In the genomic region with DNA sequence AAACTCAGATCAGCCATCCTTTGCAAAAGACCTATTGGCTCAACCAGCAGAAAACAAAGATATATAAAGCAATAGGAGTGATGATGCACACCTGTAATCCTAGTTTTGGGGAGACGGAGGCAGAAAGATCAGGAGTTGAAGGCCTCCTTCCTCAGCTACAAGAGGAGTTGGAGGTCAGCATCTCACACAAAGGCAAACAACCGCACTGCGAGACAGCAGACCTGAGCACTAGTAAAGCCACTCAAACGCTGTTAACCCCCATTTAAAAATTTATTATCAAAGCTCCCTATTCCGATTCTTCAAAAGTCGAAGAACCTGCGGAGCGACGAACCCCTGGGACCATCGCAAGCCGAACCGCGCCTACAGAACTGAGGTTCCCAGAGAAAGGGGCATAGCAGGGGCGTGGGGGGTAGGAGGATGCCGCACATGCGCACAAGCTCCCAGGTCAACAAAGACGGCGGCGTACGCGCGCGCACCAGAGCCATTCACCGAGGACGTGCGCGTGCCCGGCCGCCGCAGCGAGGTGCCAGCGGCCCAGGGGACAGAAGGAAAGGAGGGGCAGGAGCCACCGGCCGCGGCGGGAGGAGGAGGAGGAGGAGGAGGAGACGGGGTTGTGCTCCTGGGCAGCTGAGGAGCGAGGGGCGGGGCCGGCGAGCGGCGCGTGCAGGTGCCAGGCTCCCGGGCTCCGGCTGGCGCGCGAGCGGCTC, we compare ENCODE assay signal across 8 mouse cellular contexts. TPM values are rescaled to one million over a fixed set of nuclear protein-coding genes. Genes with fewer than 3 reads are reported as not detected.
DNase-seq lines count a peak whose midpoint lies in the region; ATAC-seq and TF ChIP-seq lines count a peak whose summit lies in the region.

No protein-coding gene starts in this region.

- intact Hi-C loops in heart, adult 2 months (cut with DNase I), result loop anchor here (1.0 to 2.0 kb wide), 3 partner anchors 22 to 56 kb away; partner anchors contain the start of genes Memo1 and Slc30a6

- no peaks in the 10 kb centered on the region for H3K9me3 ChIP-seq in embryonic facial prominence, embryonic 13.5 days
- no peaks in the 10 kb centered on the region for H3K9me3 ChIP-seq in limb, embryonic 13.5 days
- H3K9me3 ChIP-seq in midbrain, embryonic 16.5 days (replicated peaks; ENCODE audit: control insufficient read depth, low read length, poor library complexity, severe bottlenecking), result no peaks in the 10 kb centered on the region

- under 1% methylated on average over 48 of the region's 50 CpGs for WGBS in embryonic facial prominence, embryonic 13.5 days
- WGBS in heart, adult 2 months, result under 1% methylated on average over 43 of the region's 50 CpGs
- 0% methylated on average over 33 of the region's 50 CpGs for WGBS in limb, embryonic 13.5 days
- under 1% methylated on average over 36 of the region's 50 CpGs for WGBS in midbrain, embryonic 16.5 days

- peak; percentile 88 for ATAC-seq in embryonic facial prominence, embryonic 13.5 days (ENCODE audit: insufficient number of reproducible peaks, insufficient read depth, low FRiP score, low TSS enrichment, low read depth)
- ATAC-seq in limb, embryonic 13.5 days (ENCODE audit: low FRiP score, low read depth), result peak; percentile 91
- ATAC-seq in midbrain, embryonic 16.5 days, result peak; percentile 92

- peak; percentile 98 for DNase-seq in 3134 (ENCODE audit: extremely low read depth, insufficient read length, low spot score)
- DNase-seq in adrenal gland, postnatal 36 days, result peak; percentile 97
- peak; percentile 95 to 96 for DNase-seq in heart, adult 2 months
- peak; percentile 95 for DNase-seq in kidney, adult 8-10 months
- DNase-seq in spleen, postnatal 10 days (ENCODE audit: low spot score in 2 of 2), result peak; percentile 83 to 96

- TF ChIP-seq CTCF in heart, adult 2 months (IDR thresholded peaks at IDR 0.05), result no peak

- peak overlapping the region; percentile 78 for H3K4me2 ChIP-seq in embryonic facial prominence, embryonic 13.5 days
- H3K4me2 ChIP-seq in limb, embryonic 13.5 days (replicated peaks), result peak overlapping the region; percentile 79
- H3K4me2 ChIP-seq in midbrain, embryonic 16.5 days (ENCODE audit: low read length), result peak overlapping the region; percentile 69

- peak overlapping the region; percentile 97 for H3K4me3 ChIP-seq in embryonic facial prominence, embryonic 13.5 days
- H3K4me3 ChIP-seq in heart, adult 2 months, result peak overlapping the region; percentile 61
- peak overlapping the region; percentile 96 for H3K4me3 ChIP-seq in limb, embryonic 13.5 days
- H3K4me3 ChIP-seq in midbrain, embryonic 16.5 days (ENCODE audit: low read depth, low read length), result peak overlapping the region; percentile 100

- H3K27ac ChIP-seq in embryonic facial prominence, embryonic 13.5 days, result peak overlapping the region; percentile 96
- peak overlapping the region; percentile 87 for H3K27ac ChIP-seq in heart, adult 2 months
- H3K27ac ChIP-seq in limb, embryonic 13.5 days, result peak overlapping the region; percentile 95
- H3K27ac ChIP-seq in midbrain, embryonic 16.5 days (ENCODE audit: low read length), result peak overlapping the region; percentile 98

- H3K79me2 ChIP-seq in heart, adult 2 months (replicated peaks; ENCODE audit: control insufficient read depth, insufficient read depth, low read length), result peaks cover 2% of the 10 kb centered on the region

- H3K4me1 ChIP-seq in embryonic facial prominence, embryonic 13.5 days, result peaks cover 32% of the 10 kb centered on the region
- peaks cover 8% of the 10 kb centered on the region for H3K4me1 ChIP-seq in heart, adult 2 months (ENCODE audit: control insufficient read depth, insufficient read depth, low read length)
- peaks cover 32% of the 10 kb centered on the region for H3K4me1 ChIP-seq in limb, embryonic 13.5 days
- peaks cover 41% of the 10 kb centered on the region for H3K4me1 ChIP-seq in midbrain, embryonic 16.5 days (ENCODE audit: control insufficient read depth, insufficient read depth, low read length)

- H3K36me3 ChIP-seq in embryonic facial prominence, embryonic 13.5 days, result no peaks in the 10 kb centered on the region
- peaks cover 5% of the 10 kb centered on the region for H3K36me3 ChIP-seq in heart, adult 2 months (ENCODE audit: control insufficient read depth, insufficient read depth, low read length)
- peaks cover 6% of the 10 kb centered on the region; the same call in 1 of the 2 replicates for H3K36me3 ChIP-seq in limb, embryonic 13.5 days
- no peaks in the 10 kb centered on the region for H3K36me3 ChIP-seq in midbrain, embryonic 16.5 days (ENCODE audit: control insufficient read depth, insufficient read depth, low read length)

- H3K27me3 ChIP-seq in embryonic facial prominence, embryonic 13.5 days, result no peaks in the 10 kb centered on the region
- no peaks in the 10 kb centered on the region for H3K27me3 ChIP-seq in heart, adult 2 months (ENCODE audit: control insufficient read depth, insufficient read depth, low read length)
- no peaks in the 10 kb centered on the region for H3K27me3 ChIP-seq in limb, embryonic 13.5 days
- no peaks in the 10 kb centered on the region for H3K27me3 ChIP-seq in midbrain, embryonic 16.5 days (ENCODE audit: control insufficient read depth, insufficient read depth, low read depth, low read length)

- no peak for TF ChIP-seq EP300 in heart, adult 2 months (IDR thresholded peaks at IDR 0.05; ENCODE audit: insufficient read depth, low read depth, low read length)

- TF ChIP-seq POLR2A in heart, adult 2 months (IDR thresholded peaks at IDR 0.05; ENCODE audit: insufficient read depth, low read depth, low read length), result peak; percentile 64; the same call in 1 of the 2 replicates

- peak overlapping the region; percentile 96 for H3K9ac ChIP-seq in embryonic facial prominence, embryonic 13.5 days
- peak overlapping the region; percentile 97 for H3K9ac ChIP-seq in heart, adult 2 months (ENCODE audit: low read depth, low read length)
- H3K9ac ChIP-seq in limb, embryonic 13.5 days, result peak overlapping the region; percentile 98
- peak overlapping the region; percentile 97 for H3K9ac ChIP-seq in midbrain, embryonic 16.5 days (ENCODE audit: low read depth, low read length)

RNA-seq across cellular contexts. Expression of gene Spast, which starts 0.4 kb away (rescaled TPM):
- total RNA-seq in adrenal gland, postnatal 36 days (2021), result 10 to 100 TPM; 32.2 to 32.8 TPM
- polyA plus RNA-seq in embryonic facial prominence, embryonic 13.5 days (2015; fragmentation: Nextera tagmentation; extraction: Ambion mirVana), result 15.6 and 20.3 TPM in 2 replicates
- total RNA-seq in heart, adult 2 months (2021), result 10 to 100 TPM; 29.2 to 33.5 TPM
- 4.2 and 8.3 TPM in 2 replicates for polyA plus RNA-seq in heart, adult 2 months (2012; rRNA removed)
- 17.4 and 17.7 TPM in 2 replicates for polyA plus RNA-seq in limb, embryonic 13.5 days (2015; fragmentation: Nextera tagmentation; extraction: Ambion mirVana)
- 22.0 and 26.7 TPM in 2 replicates for polyA plus RNA-seq in midbrain, embryonic 16.5 days (2015; fragmentation: Nextera tagmentation; extraction: Ambion mirVana)

RNA-seq across cellular contexts. Expression of gene Dpy30, which starts 14.6 kb away (rescaled TPM):
- 10 to 100 TPM; 71.2 to 87.3 TPM for total RNA-seq in adrenal gland, postnatal 36 days (2021)
- 226 and 247 TPM in 2 replicates for polyA plus RNA-seq in embryonic facial prominence, embryonic 13.5 days (2015; fragmentation: Nextera tagmentation; extraction: Ambion mirVana)
- total RNA-seq in heart, adult 2 months (2021), result 10 to 100 TPM; 39.5 to 47.3 TPM
- 34.6 and 47.3 TPM in 2 replicates for polyA plus RNA-seq in heart, adult 2 months (2012; rRNA removed)
- 223 and 240 TPM in 2 replicates for polyA plus RNA-seq in limb, embryonic 13.5 days (2015; fragmentation: Nextera tagmentation; extraction: Ambion mirVana)
- polyA plus RNA-seq in midbrain, embryonic 16.5 days (2015; fragmentation: Nextera tagmentation; extraction: Ambion mirVana), result 204 and 220 TPM in 2 replicates

RNA-seq across cellular contexts. Expression of gene Memo1, which starts 43.1 kb away (rescaled TPM):
- 100 to 1,000 TPM; 102 to 113 TPM for total RNA-seq in adrenal gland, postnatal 36 days (2021)
- 80.3 and 85.8 TPM in 2 replicates for polyA plus RNA-seq in embryonic facial prominence, embryonic 13.5 days (2015; fragmentation: Nextera tagmentation; extraction: Ambion mirVana)
- total RNA-seq in heart, adult 2 months (2021), result 10 to 100 TPM; 56.7 to 66.7 TPM
- polyA plus RNA-seq in heart, adult 2 months (2012; rRNA removed), result 70.8 and 77.6 TPM in 2 replicates
- 79.4 and 83.0 TPM in 2 replicates for polyA plus RNA-seq in limb, embryonic 13.5 days (2015; fragmentation: Nextera tagmentation; extraction: Ambion mirVana)
- polyA plus RNA-seq in midbrain, embryonic 16.5 days (2015; fragmentation: Nextera tagmentation; extraction: Ambion mirVana), result 50.6 and 51.6 TPM in 2 replicates

RNA-seq across cellular contexts. Expression of gene Slc30a6, which starts 57.0 kb away (rescaled TPM):
- total RNA-seq in adrenal gland, postnatal 36 days (2021), result 10 to 100 TPM; 22.8 to 28.2 TPM
- 38.4 and 42.8 TPM in 2 replicates for polyA plus RNA-seq in embryonic facial prominence, embryonic 13.5 days (2015; fragmentation: Nextera tagmentation; extraction: Ambion mirVana)
- total RNA-seq in heart, adult 2 months (2021), result 1 to 10 TPM; 9.2 to 9.5 TPM
- polyA plus RNA-seq in heart, adult 2 months (2012; rRNA removed), result 14.6 and 28.0 TPM in 2 replicates
- 43.3 TPM in 2 replicates for polyA plus RNA-seq in limb, embryonic 13.5 days (2015; fragmentation: Nextera tagmentation; extraction: Ambion mirVana)
- 30.4 and 30.9 TPM in 2 replicates for polyA plus RNA-seq in midbrain, embryonic 16.5 days (2015; fragmentation: Nextera tagmentation; extraction: Ambion mirVana)

Comparison
In these comparisons a context has a peak if more than half of its experiments do, and no peak if none do; other contexts are left out.
1. Peak in every context shown above with its lines: DNase-seq, ATAC-seq, H3K4me3 ChIP-seq and H3K27ac ChIP-seq.